ENCODE assay signal across 9 mouse cellular contexts in genomic region chrX:60503995-60504394, GRCm38 (mm10). TPM values are rescaled to one million over a fixed set of nuclear protein-coding genes. Genes with fewer than 3 reads are reported as not detected.
DNase-seq lines count a peak whose midpoint lies in the region; ATAC-seq and TF ChIP-seq lines count a peak whose summit lies in the region.
"Had no signal": no experiment of that assay in that cellular context is flagged by ENCODE, and none has a peak within 500 bp of the region (broad histone marks: within the 10 kb centered on the region; RNA-seq: fewer than 3 reads in every experiment).

No protein-coding gene starts in this region.

- no peak overlapping the region for H3K4me3 ChIP-seq in cerebellum, adult 2 months (replicated peaks; ENCODE audit: insufficient read depth, low read depth, low read length)
- H3K4me3 ChIP-seq in thymus, adult 2 months (ENCODE audit: control insufficient read depth, insufficient read depth, low read length) = no peak overlapping the region
- no peak overlapping the region for H3K4me3 ChIP-seq in forebrain, embryonic 14.5 days (ENCODE audit: low read depth, low read length)
- no peak overlapping the region for H3K4me3 ChIP-seq in midbrain, embryonic 13.5 days (replicated peaks)
- H3K4me3 ChIP-seq: lung, embryonic 15.5 days had no signal

- TF ChIP-seq POLR2A in cerebellum, adult 2 months (IDR thresholded peaks at IDR 0.05; ENCODE audit: borderline replicate concordance, insufficient read depth, low read length) = no peak
- no peak for TF ChIP-seq POLR2A in thymus, adult 2 months (IDR thresholded peaks at IDR 0.05; ENCODE audit: control insufficient read depth, extremely low read depth, insufficient read depth, low read length, poor library complexity)

- peak; percentile 3 to 12 for DNase-seq in cerebellum, adult 2 months
- DNase-seq in thymus, postnatal 4 days = peak; percentile 5
- DNase-seq in thymus, adult 2 months = no peak
- DNase-seq in forebrain, embryonic 14.5 days (ENCODE audit: low spot score) = peak; percentile 52
- peak; percentile 8 to 54 for DNase-seq in kidney, postnatal 36 days
- no peak for DNase-seq in spleen, postnatal 4 days (ENCODE audit: low spot score in 2 of 2)

- H3K9me3 ChIP-seq in forebrain, embryonic 14.5 days (replicated peaks; ENCODE audit: control insufficient read depth, low read length) = no peaks in the 10 kb centered on the region
- H3K9me3 ChIP-seq in midbrain, embryonic 13.5 days = no peaks in the 10 kb centered on the region
- H3K9me3 ChIP-seq: lung, embryonic 15.5 days had no signal

- H3K27ac ChIP-seq in cerebellum, adult 2 months (ENCODE audit: insufficient read depth, low read length) = no peak overlapping the region
- H3K27ac ChIP-seq in thymus, adult 2 months (ENCODE audit: control insufficient read depth, insufficient read depth, low read length) = no peak overlapping the region
- H3K27ac ChIP-seq in forebrain, embryonic 14.5 days (ENCODE audit: low read depth, low read length) = no peak overlapping the region
- H3K27ac ChIP-seq in midbrain, embryonic 13.5 days = no peak overlapping the region
- H3K27ac ChIP-seq: lung, embryonic 15.5 days had no signal

- H3K4me2 ChIP-seq in forebrain, embryonic 14.5 days (ENCODE audit: low read length) = no peak overlapping the region
- H3K4me2 ChIP-seq in midbrain, embryonic 13.5 days (replicated peaks) = no peak overlapping the region
- H3K4me2 ChIP-seq: lung, embryonic 15.5 days had no signal

- peak; percentile 55 for TF ChIP-seq CTCF in cerebellum, adult 2 months (IDR thresholded peaks at IDR 0.05; ENCODE audit: borderline replicate concordance, insufficient read depth, low read depth, low read length)
- TF ChIP-seq CTCF in thymus, adult 2 months (IDR thresholded peaks at IDR 0.05; ENCODE audit: borderline replicate concordance, control insufficient read depth, extremely low read depth, insufficient read depth, low read length, poor library complexity) = no peak

- H3K4me1 ChIP-seq in cerebellum, adult 2 months (ENCODE audit: control insufficient read depth, insufficient read depth, low read length) = no peaks in the 10 kb centered on the region
- no peaks in the 10 kb centered on the region for H3K4me1 ChIP-seq in thymus, adult 2 months (replicated peaks; ENCODE audit: control insufficient read depth, insufficient read depth, low read length)
- H3K4me1 ChIP-seq in forebrain, embryonic 14.5 days (ENCODE audit: control insufficient read depth, insufficient read depth, low read length) = no peaks in the 10 kb centered on the region
- no peaks in the 10 kb centered on the region for H3K4me1 ChIP-seq in midbrain, embryonic 13.5 days (replicated peaks)
- H3K4me1 ChIP-seq: lung, embryonic 15.5 days had no signal

- no peak overlapping the region for H3K9ac ChIP-seq in forebrain, embryonic 14.5 days (ENCODE audit: low read length)
- no peak overlapping the region for H3K9ac ChIP-seq in midbrain, embryonic 13.5 days (replicated peaks)
- H3K9ac ChIP-seq: lung, embryonic 15.5 days had no signal

- H3K36me3 ChIP-seq in thymus, adult 2 months (ENCODE audit: control insufficient read depth, insufficient read depth, low read length) = no peaks in the 10 kb centered on the region
- H3K36me3 ChIP-seq in forebrain, embryonic 14.5 days (ENCODE audit: control insufficient read depth, insufficient read depth, low read length) = no peaks in the 10 kb centered on the region
- H3K36me3 ChIP-seq in midbrain, embryonic 13.5 days = no peaks in the 10 kb centered on the region
- H3K36me3 ChIP-seq: lung, embryonic 15.5 days had no signal

- ATAC-seq in cerebellum, adult (ENCODE audit: insufficient number of reproducible peaks, low FRiP score, low TSS enrichment) = no peak
- peak; percentile 66; the same call in 1 of the 2 replicates for ATAC-seq in forebrain, embryonic 14.5 days
- ATAC-seq in midbrain, embryonic 13.5 days = peak; percentile 48; the same call in 1 of the 2 replicates

- no peaks in the 10 kb centered on the region for H3K27me3 ChIP-seq in cerebellum, adult 2 months (ENCODE audit: control insufficient read depth, insufficient read depth, low read length)
- H3K27me3 ChIP-seq in thymus, adult 2 months (ENCODE audit: control insufficient read depth, insufficient read depth, low read length) = no peaks in the 10 kb centered on the region
- H3K27me3 ChIP-seq in forebrain, embryonic 14.5 days (replicated peaks; ENCODE audit: control insufficient read depth, insufficient read depth, low read length) = no peaks in the 10 kb centered on the region
- H3K27me3 ChIP-seq in midbrain, embryonic 13.5 days = no peaks in the 10 kb centered on the region
- H3K27me3 ChIP-seq: lung, embryonic 15.5 days had no signal

RNA-seq across cellular contexts. Expression of gene Gm7073, which starts 35.1 kb away (rescaled TPM):
- polyA plus RNA-seq in cerebellum, adult 2 months (2012; rRNA removed) = not detected in 2 replicates
- polyA plus RNA-seq in thymus, adult 2 months (2012; rRNA removed) = not detected in 2 replicates
- polyA plus RNA-seq in forebrain, embryonic 14.5 days (2014; fragmentation: Nextera tagmentation; extraction: Ambion mirVana) = not detected in 2 replicates
- not detected in 2 replicates for polyA plus RNA-seq in midbrain, embryonic 13.5 days (2015; fragmentation: Nextera tagmentation; extraction: Ambion mirVana)
- polyA plus RNA-seq: lung, embryonic 15.5 days had no signal

Comparison
In these comparisons a context has a peak if more than half of its experiments do, and no peak if none do; other contexts are left out.
1. DNase-seq: peak in cerebellum, adult 2 months (2 of 2), thymus, postnatal 4 days (single experiment), forebrain, embryonic 14.5 days (single experiment) and kidney, postnatal 36 days (2 of 2); none in thymus, adult 2 months (single experiment) and spleen, postnatal 4 days (0 of 2).